Mouse (Mus musculus) liver, embryonic 14 days (tissue): ENCODE measurements around the gene Prkg2. TPM values are rescaled to one million over a fixed set of nuclear protein-coding genes. Genes with fewer than 3 reads are reported as not detected.

Source experiments
- polyA plus RNA-seq: library from polyadenylated mRNA; depleted of rRNA; stranded (reverse); fragments of >200 nt; gene quantifications from 2 replicates; pipeline ENCODE4 v1.2.3, GENCODE M21; 2012; rRNA removed

Prkg2 gene
- 0.01 TPM in 1 of 2 replicates, not detected in the other for polyA plus RNA-seq

GRCm38 (mm10) chr5:99036596-99037441 lies at the start of gene Prkg2:
TSS of gene Prkg2 (minus strand) at chr5:99037351.

Other genes with a start within 250 kb of the Prkg2 start
- gene Bmp3, start 182.9 kb downstream of the Prkg2 start, polyA plus RNA-seq, result 0.01 and 0.07 TPM in 2 replicates